Mouse (Mus musculus): Measurements from ENCODE around the gene Uspl1. TPM values are rescaled to one million over a fixed set of nuclear protein-coding genes. Genes with fewer than 3 reads are reported as not detected.

Gene Uspl1
- polyA plus RNA-seq (2014; fragmentation: Illumina TruSeq; extraction: RNeasy Lipid Tissue Mini Kit (QIAGEN cat#74804); ENCODE audit: low read depth, low replicate concordance), result 12.3 TPM

GRCm38 (mm10) chr5:149184104-149184843 lies at the start of gene Uspl1, which contains the start of gene Hmgb1:
Gene Uspl1 (plus strand): TSS chr5:149184350.
Gene Hmgb1 (minus strand): TSS chr5:149184489.

DNA sequence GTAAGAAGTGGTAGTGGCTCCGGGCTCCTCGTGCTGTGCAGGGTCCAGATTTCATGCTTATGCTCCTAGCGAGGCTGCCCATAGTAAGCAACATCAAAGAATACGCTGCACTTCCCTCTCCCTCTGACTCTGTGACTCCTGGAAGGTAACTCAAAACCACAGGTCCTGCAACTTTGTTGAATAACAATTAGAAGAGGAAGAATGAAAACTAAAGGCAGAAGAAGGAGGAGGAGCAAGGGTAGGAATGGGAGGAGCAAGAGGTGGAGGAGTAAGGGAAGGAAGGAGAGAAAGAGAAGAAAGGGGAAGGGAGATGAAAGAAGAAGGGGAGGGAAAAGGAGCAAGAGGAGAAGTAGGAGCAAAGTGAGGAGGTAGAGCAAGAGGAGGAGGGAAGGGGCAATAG lies 80.3 kb downstream of the Uspl1 start, which contains the start of gene Alox5ap:
Alox5ap (plus strand) TSS at position 363 of the 400 bp plus-strand sequence.

Other genes with a start within 250 kb of the Uspl1 start
- gene Gm42791, start 189.2 kb upstream of the Uspl1 start, polyA plus RNA-seq (2014; fragmentation: Illumina TruSeq; extraction: RNeasy Lipid Tissue Mini Kit (QIAGEN cat#74804); ENCODE audit: low read depth, low replicate concordance), result not detected
- gene Hmgb1, start 139 bp downstream of the Uspl1 start, polyA plus RNA-seq (2014; fragmentation: Illumina TruSeq; extraction: RNeasy Lipid Tissue Mini Kit (QIAGEN cat#74804); ENCODE audit: low read depth, low replicate concordance), result 300 TPM
- gene Alox5ap, start 80.4 kb downstream of the Uspl1 start, polyA plus RNA-seq (2014; fragmentation: Illumina TruSeq; extraction: RNeasy Lipid Tissue Mini Kit (QIAGEN cat#74804); ENCODE audit: low read depth, low replicate concordance), result 0.64 TPM
- 0.82 TPM for gene Medag, start 227.4 kb downstream of the Uspl1 start, polyA plus RNA-seq (2014; fragmentation: Illumina TruSeq; extraction: RNeasy Lipid Tissue Mini Kit (QIAGEN cat#74804); ENCODE audit: low read depth, low replicate concordance)